Mouse (Mus musculus) bone marrow, adult 2 months (tissue): Measurements from ENCODE around the gene Arid1b.

ENCODE experiments used
- CTCF ChIP-seq: fragments of 200-500 bp; IDR thresholded peaks from 2 replicates; pipeline ENCODE4 v1.5.1; 2011; ENCODE audit warnings: low read length, control low read depth; ENCODE audit not compliant: control insufficient read depth, insufficient read depth
- POLR2A ChIP-seq: fragments of 200-500 bp; IDR thresholded peaks from 2 replicates; pipeline ENCODE4 v1.6.1; 2011; ENCODE audit warnings: low read depth, mild to moderate bottlenecking, control low read depth, low read length, borderline replicate concordance; ENCODE audit not compliant: control insufficient read depth

GRCm38 (mm10) chr17:5372951-5373350 lies 378.8 kb downstream of the Arid1b start:
- TF ChIP-seq CTCF = no peak
- no peak for TF ChIP-seq POLR2A
